Mouse (Mus musculus): ENCODE measurements around the gene Emd. TPM values are rescaled to one million over a fixed set of nuclear protein-coding genes. Genes with fewer than 3 reads are reported as not detected.

The Emd gene
- polyA plus RNA-seq, 1 experiment from 2014 or later, result 28.0 TPM

DNA sequence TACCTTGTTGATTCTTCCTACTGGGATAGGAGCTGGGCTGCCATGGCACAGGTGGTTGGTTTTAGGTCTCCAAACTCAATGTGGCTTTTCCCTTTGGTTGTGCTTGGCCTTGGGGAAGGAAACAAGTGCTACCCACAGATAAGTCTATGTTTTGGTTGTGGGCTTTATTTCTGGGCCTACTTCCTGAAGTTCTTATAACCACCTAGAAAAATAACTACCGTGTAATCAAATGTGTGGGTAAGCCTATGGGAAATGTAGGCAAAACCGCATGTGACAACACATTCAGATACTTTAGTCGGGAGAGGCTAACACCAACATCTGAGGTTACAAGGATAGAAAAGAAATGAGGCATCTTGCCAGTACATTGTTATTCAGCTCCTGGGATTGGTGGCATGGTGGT lies 3.3 kb downstream of the Emd start:
- Histone ChIP-seq H3K4me1 (replicated peaks; ENCODE audit: control insufficient read depth, insufficient read depth, low read length) (no peaks in the 10 kb centered on the region), H3K9me3 (ENCODE audit: control insufficient read depth, low read length) (no peaks in the 10 kb centered on the region), H3K27me3 (ENCODE audit: control insufficient read depth, insufficient read depth, low read length) (no peaks in the 10 kb centered on the region), H3K36me3 (ENCODE audit: control insufficient read depth, insufficient read depth, low read length) (no peaks in the 10 kb centered on the region; the same call in 1 of the 2 replicates), H3K4me3 (ENCODE audit: low read depth, low read length) (no peak overlapping the region), H3K27ac (ENCODE audit: low read depth, low read length) (no peak overlapping the region), H3K4me2 (ENCODE audit: low read depth, low read length, severe bottlenecking) (no peak overlapping the region), H3K9ac (ENCODE audit: low read length) (no peak overlapping the region)
- DNase-seq (ENCODE audit: low spot score) (no peak), ATAC-seq (replicated peaks; ENCODE audit: low FRiP score) (no peak)
- 98% methylated on average over 3 of the region's 3 CpGs for WGBS

DNA sequence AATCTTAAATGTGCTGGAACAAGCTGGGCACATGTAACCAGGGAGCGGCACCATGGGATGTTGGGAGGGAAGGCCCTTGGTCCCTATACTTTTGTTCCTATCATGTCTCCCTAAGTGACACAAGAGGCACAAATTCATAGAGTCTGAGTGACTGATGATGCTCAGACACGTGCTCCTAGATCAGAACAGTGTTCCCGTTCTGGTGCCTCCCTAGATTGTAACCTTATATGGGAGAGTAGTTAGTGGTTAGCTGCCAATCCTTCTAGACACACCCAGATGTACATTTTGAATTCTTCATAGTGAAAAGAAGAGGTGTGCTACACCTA lies 15.2 kb downstream of the Emd start:
- Histone ChIP-seq H3K27me3 (ENCODE audit: control insufficient read depth, insufficient read depth, low read length) (no peaks in the 10 kb centered on the region), H3K9ac (ENCODE audit: low read length) (peak overlapping the region; percentile 65), H3K9me3 (ENCODE audit: control insufficient read depth, low read length) (no peaks in the 10 kb centered on the region), H3K4me2 (ENCODE audit: low read depth, low read length, severe bottlenecking) (peak overlapping the region; percentile 57), H3K27ac (ENCODE audit: low read depth, low read length) (peak overlapping the region; percentile 95), H3K4me3 (ENCODE audit: low read depth, low read length) (peak overlapping the region; percentile 42), H3K4me1 (replicated peaks; ENCODE audit: control insufficient read depth, insufficient read depth, low read length) (no peaks in the 10 kb centered on the region), H3K36me3 (ENCODE audit: control insufficient read depth, insufficient read depth, low read length) (no peaks in the 10 kb centered on the region; the same call in 1 of the 2 replicates)
- peak; percentile 20 for ATAC-seq (replicated peaks; ENCODE audit: low FRiP score)
- WGBS, result 26% methylated on average over 3 of the region's 3 CpGs
- DNase-seq (ENCODE audit: low spot score), result no peak

DNA sequence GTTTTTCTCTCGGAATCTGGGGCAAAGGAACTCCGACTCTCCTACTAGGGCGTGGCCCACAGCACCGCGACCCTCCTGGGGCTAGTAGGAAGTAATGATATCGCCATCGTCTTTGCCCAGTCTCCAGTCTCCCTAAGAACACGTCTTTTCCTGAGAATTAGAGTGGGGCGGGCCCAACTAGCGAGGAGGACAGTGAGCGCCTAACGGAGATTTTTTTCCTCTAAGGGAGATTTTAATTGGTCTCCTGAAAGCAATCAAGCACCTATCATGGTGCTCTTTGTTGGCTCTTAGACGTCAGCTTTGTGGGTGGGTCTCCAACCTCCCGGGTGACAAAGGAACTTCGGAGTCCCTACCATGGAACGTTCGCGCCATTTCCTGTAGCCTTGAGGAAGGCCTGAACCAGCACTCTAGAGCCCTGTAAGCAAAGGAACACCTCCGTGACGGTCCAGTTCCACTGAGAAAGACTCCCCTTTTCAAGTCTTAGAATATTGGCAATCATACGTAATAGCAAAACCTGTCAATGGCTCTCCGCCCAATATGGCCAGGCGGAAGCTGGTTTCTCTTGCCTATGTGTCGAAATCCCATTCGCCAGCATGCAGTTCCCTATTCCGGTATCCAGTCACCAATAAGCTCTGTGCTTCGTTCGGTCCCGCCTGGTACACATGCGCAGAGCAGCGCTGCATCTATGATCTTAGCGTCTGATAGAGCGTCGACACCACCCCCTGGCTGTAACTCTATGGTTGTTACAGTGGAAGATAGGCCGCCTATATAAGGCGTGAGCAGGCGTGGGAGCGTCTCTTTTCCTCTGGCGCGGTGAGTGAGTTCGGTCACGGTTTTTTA lies 15.8 kb downstream of the Emd start, which contains the start of gene Rpl10:
TSS of gene Rpl10 (plus strand) at position 751 of the 840 bp plus-strand sequence.
- peak; percentile 93 for DNase-seq (ENCODE audit: low spot score)
- peak within 1 kb of the TSS; percentile 95 for H3K27ac ChIP-seq (ENCODE audit: low read depth, low read length)
- no peaks in the 10 kb centered on the region for H3K27me3 ChIP-seq (ENCODE audit: control insufficient read depth, insufficient read depth, low read length)
- no peaks in the 10 kb centered on the region for H3K9me3 ChIP-seq (ENCODE audit: control insufficient read depth, low read length)
- H3K4me1 ChIP-seq (replicated peaks; ENCODE audit: control insufficient read depth, insufficient read depth, low read length), result no peaks in the 10 kb centered on the region
- H3K4me3 ChIP-seq (ENCODE audit: low read depth, low read length), result peak within 1 kb of the TSS; percentile 42
- peak within 1 kb of the TSS; percentile 72 for H3K9ac ChIP-seq (ENCODE audit: low read length)
- ATAC-seq (replicated peaks; ENCODE audit: low FRiP score), result peak; percentile 95
- no peaks in the 10 kb centered on the region; the same call in 1 of the 2 replicates for H3K36me3 ChIP-seq (ENCODE audit: control insufficient read depth, insufficient read depth, low read length)
- H3K4me2 ChIP-seq (ENCODE audit: low read depth, low read length, severe bottlenecking), result peak within 1 kb of the TSS; percentile 58
- 19% methylated on average over 42 of the region's 42 CpGs for whole genome bisulfite sequencing

DNA sequence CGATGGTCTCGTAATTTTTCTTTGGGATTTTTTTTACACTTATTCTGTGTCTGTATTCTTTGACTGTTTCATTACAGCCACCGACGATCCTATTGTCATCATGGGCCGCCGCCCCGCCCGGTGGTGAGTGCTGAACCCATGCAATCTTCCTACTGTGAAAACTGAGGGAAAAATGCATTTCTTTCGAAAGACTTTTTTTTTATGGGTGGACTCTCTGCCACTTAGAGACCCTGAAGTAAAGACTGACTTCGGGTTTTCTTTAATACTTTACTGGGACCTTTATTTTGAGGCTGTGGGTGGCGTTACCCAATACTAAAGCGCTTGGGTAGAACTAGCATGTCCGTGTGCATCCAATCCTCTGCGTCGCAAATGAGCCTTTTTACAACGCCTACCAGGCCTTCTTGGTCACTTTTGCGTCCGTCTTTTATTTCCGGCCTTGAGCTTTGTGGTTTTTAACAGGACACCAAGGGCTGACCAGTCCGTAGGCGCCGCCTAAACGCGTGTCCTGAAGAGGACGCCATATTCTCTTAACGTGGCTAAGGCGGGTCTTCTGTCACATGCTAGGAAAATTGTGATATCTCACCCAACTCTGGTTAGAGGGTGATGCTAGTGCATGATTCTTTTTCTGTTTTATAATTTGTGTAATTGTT lies 16.5 kb downstream of the Emd start:
- peak overlapping the region; percentile 58 for H3K4me2 ChIP-seq (ENCODE audit: low read depth, low read length, severe bottlenecking)
- DNase-seq (ENCODE audit: low spot score), result peak; percentile 67
- WGBS, result 14% methylated on average over 27 of the region's 27 CpGs
- H3K27me3 ChIP-seq (ENCODE audit: control insufficient read depth, insufficient read depth, low read length), result no peaks in the 10 kb centered on the region
- peak overlapping the region; percentile 72 for H3K9ac ChIP-seq (ENCODE audit: low read length)
- H3K27ac ChIP-seq (ENCODE audit: low read depth, low read length), result 0 out of 2 replicates have a peak overlapping the region, but pooled peaks have one; percentile 37
- H3K4me3 ChIP-seq (ENCODE audit: low read depth, low read length), result peak overlapping the region; percentile 42
- H3K4me1 ChIP-seq (replicated peaks; ENCODE audit: control insufficient read depth, insufficient read depth, low read length), result no peaks in the 10 kb centered on the region
- ATAC-seq (replicated peaks; ENCODE audit: low FRiP score), result no peak
- H3K9me3 ChIP-seq (ENCODE audit: control insufficient read depth, low read length), result no peaks in the 10 kb centered on the region
- H3K36me3 ChIP-seq (ENCODE audit: control insufficient read depth, insufficient read depth, low read length), result no peaks in the 10 kb centered on the region; the same call in 1 of the 2 replicates

DNA sequence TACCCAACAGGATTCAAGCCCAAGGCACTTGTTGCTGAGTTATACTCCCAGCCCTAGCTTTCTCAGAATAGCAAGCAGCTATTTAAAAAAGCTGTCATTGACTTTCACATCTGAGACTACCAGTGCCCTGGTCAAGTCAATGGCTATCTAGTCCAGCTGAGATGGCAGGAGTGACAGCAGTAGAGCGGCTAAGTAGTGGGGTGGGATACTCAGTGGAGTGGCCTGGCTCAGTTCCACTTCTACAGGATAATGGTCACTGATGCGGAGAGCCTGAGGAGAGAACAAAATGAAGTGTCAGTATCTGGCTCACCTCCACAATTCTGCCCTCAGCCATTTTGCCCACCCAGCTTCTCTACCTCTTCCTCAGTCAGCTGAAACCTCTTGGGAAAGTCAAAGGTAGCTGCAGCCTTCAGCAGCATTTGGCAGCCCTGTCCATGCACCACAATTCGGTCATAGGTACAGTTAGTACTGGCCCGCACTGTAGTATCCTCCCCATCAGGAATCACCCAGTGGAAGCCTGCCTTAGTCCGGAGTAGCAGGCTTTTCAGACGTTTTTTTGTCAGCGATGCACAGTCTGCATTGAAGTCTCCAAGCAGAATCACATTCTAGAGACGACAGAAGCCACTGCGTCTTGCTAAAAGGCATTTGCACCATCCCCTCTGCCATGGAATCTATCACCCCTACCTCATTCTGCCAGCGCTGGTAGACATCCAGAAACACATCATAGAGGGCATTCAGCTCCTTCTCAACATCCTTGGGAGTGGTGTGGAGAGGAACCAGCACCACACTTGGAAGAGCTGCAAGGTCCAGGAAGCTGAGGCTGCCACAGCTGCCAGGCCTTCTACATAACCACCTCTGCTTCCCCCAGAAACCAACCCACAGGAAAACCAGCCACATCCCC lies 19.2 kb downstream of the Emd start:
- Histone ChIP-seq H3K9ac (ENCODE audit: low read length) (peak overlapping the region; percentile 12; the same call in 1 of the 2 replicates), H3K27ac (ENCODE audit: low read depth, low read length) (no peak overlapping the region), H3K27me3 (ENCODE audit: control insufficient read depth, insufficient read depth, low read length) (no peaks in the 10 kb centered on the region), H3K4me3 (ENCODE audit: low read depth, low read length) (no peak overlapping the region), H3K4me2 (ENCODE audit: low read depth, low read length, severe bottlenecking) (no peak overlapping the region), H3K9me3 (ENCODE audit: control insufficient read depth, low read length) (no peaks in the 10 kb centered on the region), H3K36me3 (ENCODE audit: control insufficient read depth, insufficient read depth, low read length) (no peaks in the 10 kb centered on the region; the same call in 1 of the 2 replicates), H3K4me1 (replicated peaks; ENCODE audit: control insufficient read depth, insufficient read depth, low read length) (no peaks in the 10 kb centered on the region)
- DNase-seq (ENCODE audit: low spot score) (peak; percentile 51), ATAC-seq (replicated peaks; ENCODE audit: low FRiP score) (no peak)
- whole genome bisulfite sequencing, result 33% methylated on average over 10 of the region's 10 CpGs

DNA sequence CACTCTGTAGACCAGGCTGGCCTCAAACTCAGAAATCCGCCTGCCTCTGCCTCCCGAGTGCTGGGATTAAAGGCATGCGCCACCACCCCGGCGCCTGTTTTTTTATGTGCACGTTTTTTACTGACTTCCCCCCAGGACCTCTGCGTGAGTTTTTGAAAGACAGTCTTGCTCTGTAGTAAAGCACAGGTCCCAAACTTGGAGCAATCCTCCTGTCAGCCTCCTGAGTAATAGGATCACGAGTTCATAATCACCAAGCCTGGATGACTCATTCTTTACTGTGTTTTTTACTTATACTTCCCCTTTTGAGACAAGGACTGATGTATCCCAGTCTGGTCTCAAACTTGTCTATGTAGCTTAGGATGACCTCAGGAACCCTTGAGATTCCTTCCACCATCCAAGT lies 23.4 kb downstream of the Emd start:
- no peaks in the 10 kb centered on the region for H3K27me3 ChIP-seq (ENCODE audit: control insufficient read depth, insufficient read depth, low read length)
- H3K36me3 ChIP-seq (ENCODE audit: control insufficient read depth, insufficient read depth, low read length), result no peaks in the 10 kb centered on the region
- H3K4me3 ChIP-seq (ENCODE audit: low read depth, low read length), result no peak overlapping the region
- H3K4me2 ChIP-seq (ENCODE audit: low read depth, low read length, severe bottlenecking), result no peak overlapping the region
- WGBS, result 73% methylated on average over 8 of the region's 8 CpGs
- no peaks in the 10 kb centered on the region for H3K4me1 ChIP-seq (replicated peaks; ENCODE audit: control insufficient read depth, insufficient read depth, low read length)
- H3K9ac ChIP-seq (ENCODE audit: low read length), result no peak overlapping the region
- DNase-seq (ENCODE audit: low spot score) (no peak), ATAC-seq (replicated peaks; ENCODE audit: low FRiP score) (no peak)
- H3K9me3 ChIP-seq (ENCODE audit: control insufficient read depth, low read length), result no peaks in the 10 kb centered on the region
- no peak overlapping the region for H3K27ac ChIP-seq (ENCODE audit: low read depth, low read length)

DNA sequence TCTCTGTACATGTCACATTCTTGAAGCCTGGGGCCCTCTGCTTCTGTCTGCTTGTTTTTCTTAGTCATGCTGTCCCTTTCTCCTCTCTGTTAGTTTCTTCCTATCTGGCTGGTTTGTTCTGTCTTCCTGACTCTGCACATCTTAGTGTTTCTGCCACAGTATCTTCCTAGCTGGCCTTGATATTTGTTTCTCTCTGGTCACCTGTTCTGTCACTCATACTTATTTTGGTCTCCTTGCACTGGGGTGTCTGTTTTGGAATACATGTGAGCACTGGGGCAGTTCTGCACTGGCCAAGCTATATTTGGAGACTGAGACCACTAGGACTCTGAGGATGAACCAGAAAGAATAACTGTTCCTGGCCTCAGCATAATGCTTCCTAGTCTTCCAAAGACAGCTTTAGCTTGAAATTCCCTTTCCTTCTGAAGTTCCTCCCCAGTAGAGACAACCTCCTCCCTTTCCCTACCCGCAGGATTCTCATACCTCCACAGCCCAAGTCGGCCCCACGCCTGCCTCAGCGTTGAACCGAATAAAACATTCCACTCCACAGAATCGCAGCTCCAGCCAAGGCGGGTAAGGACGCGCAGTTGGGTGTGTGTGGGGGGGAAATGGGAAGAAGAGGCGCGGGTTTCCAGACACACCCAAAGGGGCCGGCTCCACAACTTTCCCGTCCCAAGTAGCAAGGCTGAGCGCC lies 26.7 kb downstream of the Emd start:
- no peak for DNase-seq (ENCODE audit: low spot score)
- H3K9ac ChIP-seq (ENCODE audit: low read length), result peak overlapping the region; percentile 68
- no peak overlapping the region for H3K27ac ChIP-seq (ENCODE audit: low read depth, low read length)
- peaks cover 4% of the 10 kb centered on the region; the same call in 1 of the 2 replicates for H3K4me1 ChIP-seq (replicated peaks; ENCODE audit: control insufficient read depth, insufficient read depth, low read length)
- no peaks in the 10 kb centered on the region for H3K27me3 ChIP-seq (ENCODE audit: control insufficient read depth, insufficient read depth, low read length)
- H3K4me3 ChIP-seq (ENCODE audit: low read depth, low read length), result peak overlapping the region; percentile 49
- peak overlapping the region; percentile 64 for H3K4me2 ChIP-seq (ENCODE audit: low read depth, low read length, severe bottlenecking)
- 18% methylated on average over 14 of the region's 14 CpGs for WGBS
- no peaks in the 10 kb centered on the region for H3K36me3 ChIP-seq (ENCODE audit: control insufficient read depth, insufficient read depth, low read length)
- ATAC-seq (replicated peaks; ENCODE audit: low FRiP score), result no peak
- no peaks in the 10 kb centered on the region for H3K9me3 ChIP-seq (ENCODE audit: control insufficient read depth, low read length)
